Mouse (Mus musculus) heart, embryonic 16.5 days (tissue): ENCODE data around the gene Myh3. TPM values are rescaled to one million over a fixed set of nuclear protein-coding genes. Genes with fewer than 3 reads are reported as not detected.

Source experiments
- ATAC-seq: fragments of 200-750 bp; cut with Nextera tagmentation; replicated peaks from 2 replicates; pipeline ENCODE4 v1.8.0; 2017; ENCODE audit warnings: moderate number of reproducible peaks; ENCODE audit not compliant: insufficient read depth, low FRiP score; ENCODE audit errors: extremely low read depth
- H3K27ac ChIP-seq: fragments of 300-500 bp; sonication (generic); 2 replicates; pipeline ENCODE4 v1.5.1; 2014; ENCODE audit warnings: mild to moderate bottlenecking, low read length, control low read depth, moderate library complexity
- H3K27me3 ChIP-seq: fragments of 300-500 bp; sonication (generic); 2 replicates; pipeline ENCODE4 v1.6.1; 2014; ENCODE audit warnings: low read length, mixed read lengths; ENCODE audit not compliant: control insufficient read depth, insufficient read depth
- H3K36me3 ChIP-seq: fragments of 300-500 bp; sonication (generic); 2 replicates; pipeline ENCODE4 v1.6.1; 2014; ENCODE audit not compliant: control insufficient read depth, insufficient read depth
- H3K4me1 ChIP-seq: fragments of 300-500 bp; sonication (generic); 2 replicates; pipeline ENCODE4 v1.6.1; 2014; ENCODE audit warnings: low read length, mixed read lengths; ENCODE audit not compliant: control insufficient read depth, insufficient read depth
- H3K4me2 ChIP-seq: fragments of 300-500 bp; sonication (generic); 2 replicates; pipeline ENCODE4 v1.6.1; 2014; ENCODE audit warnings: low read depth, mild to moderate bottlenecking, control low read depth, low read length
- H3K4me3 ChIP-seq: fragments of 300-500 bp; sonication (generic); 2 replicates; pipeline ENCODE4 v1.5.1; 2014; ENCODE audit warnings: mild to moderate bottlenecking, control low read depth, low read length
- H3K9ac ChIP-seq: fragments of 300-500 bp; sonication (generic); 2 replicates; pipeline ENCODE4 v1.6.1; 2014; ENCODE audit warnings: low read length, control low read depth
- H3K9me3 ChIP-seq: fragments of 300-500 bp; sonication (generic); replicated peaks from 2 replicates; pipeline ENCODE4 v1.6.1; 2016; ENCODE audit warnings: low read length; ENCODE audit not compliant: control insufficient read depth
- WGBS: fragments of 180-500 bp; shearing (Covaris S2); extraction: QIAGEN DNeasy Blood & Tissue Kit; methylation state at CpG from one replicate; pipeline ENCODE4 v1.1.7; 2014; 5-methylcytosine and 5-hydroxymethylcytosine counted together
- polyA plus RNA-seq: library from polyadenylated mRNA; unstranded; fragments of >200 nt; fragmentation: Nextera tagmentation; extraction: Ambion mirVana; gene quantifications from 2 replicates; pipeline ENCODE4 v1.2.1, GENCODE M21; 2015

Myh3 gene
- polyA plus RNA-seq, 1 experiment from 2014 or later: 4.5 TPM

- no peak for ATAC-seq
These were observed 15.6 kb downstream of the Myh3 start for GRCm38 (mm10) chr11:67093652-67094051.

GRCm38 (mm10) chr11:67094470-67094869, 16.4 kb downstream of the Myh3 start:
- Histone ChIP-seq H3K9me3 (no peaks in the 10 kb centered on the region), H3K9ac (no peak overlapping the region), H3K4me1 (no peaks in the 10 kb centered on the region), H3K4me2 (no peak overlapping the region), H3K4me3 (no peak overlapping the region), H3K27ac (no peak overlapping the region), H3K27me3 (peaks cover 9% of the 10 kb centered on the region), H3K36me3 (no peaks in the 10 kb centered on the region)
- ATAC-seq: no peak
- 56% methylated on average over 29 of the region's 29 CpGs for WGBS

More at GRCm38 (mm10) chr11:67093652-67094051, 15.6 kb downstream of the Myh3 start:
- Histone ChIP-seq H3K4me2 (no peak overlapping the region), H3K27ac (no peak overlapping the region), H3K9ac (no peak overlapping the region), H3K4me3 (no peak overlapping the region), H3K4me1 (no peaks in the 10 kb centered on the region), H3K27me3 (peaks cover 8% of the 10 kb centered on the region), H3K9me3 (no peaks in the 10 kb centered on the region), H3K36me3 (no peaks in the 10 kb centered on the region)
- WGBS: 94% methylated on average over 5 of the region's 5 CpGs

- ATAC-seq: no peak
- no peak overlapping the region for H3K27ac ChIP-seq
- H3K4me1 ChIP-seq: no peaks in the 10 kb centered on the region
- no peak overlapping the region for H3K4me2 ChIP-seq
- 85% methylated on average over 10 of the region's 10 CpGs for WGBS
- no peaks in the 10 kb centered on the region for H3K36me3 ChIP-seq
- H3K4me3 ChIP-seq: no peak overlapping the region
- H3K9me3 ChIP-seq: no peaks in the 10 kb centered on the region
- H3K9ac ChIP-seq: no peak overlapping the region
- H3K27me3 ChIP-seq: peaks cover 11% of the 10 kb centered on the region
These were observed 19.6 kb downstream of the Myh3 start for GRCm38 (mm10) chr11:67097709-67098108.

- ATAC-seq: no peak
- H3K4me3 ChIP-seq: no peak overlapping the region
- no peaks in the 10 kb centered on the region for H3K9me3 ChIP-seq
- no peak overlapping the region for H3K9ac ChIP-seq
- H3K27ac ChIP-seq: no peak overlapping the region
- H3K4me2 ChIP-seq: no peak overlapping the region
- H3K4me1 ChIP-seq: no peaks in the 10 kb centered on the region
- peaks cover 11% of the 10 kb centered on the region for H3K27me3 ChIP-seq
- no peaks in the 10 kb centered on the region for H3K36me3 ChIP-seq
- WGBS: 76% methylated on average over 11 of the region's 11 CpGs
These were observed 20.3 kb downstream of the Myh3 start for GRCm38 (mm10) chr11:67098427-67098826.

- no peaks in the 10 kb centered on the region for H3K9me3 ChIP-seq
- no peak overlapping the region for H3K27ac ChIP-seq
- no peak overlapping the region for H3K4me2 ChIP-seq
- no peak overlapping the region for H3K4me3 ChIP-seq
- H3K4me1 ChIP-seq: no peaks in the 10 kb centered on the region
- no peak for ATAC-seq
- H3K36me3 ChIP-seq: no peaks in the 10 kb centered on the region
- H3K9ac ChIP-seq: no peak overlapping the region
- 90% methylated on average over 16 of the region's 16 CpGs for WGBS
- H3K27me3 ChIP-seq: peaks cover 8% of the 10 kb centered on the region
These were observed 21.1 kb downstream of the Myh3 start for GRCm38 (mm10) chr11:67099241-67099640.

- H3K27me3 ChIP-seq: peaks cover 5% of the 10 kb centered on the region
- no peak overlapping the region for H3K4me2 ChIP-seq
- 28% methylated on average over 6 of the region's 6 CpGs for WGBS
- no peaks in the 10 kb centered on the region for H3K36me3 ChIP-seq
- H3K4me3 ChIP-seq: no peak overlapping the region
- H3K9me3 ChIP-seq: no peaks in the 10 kb centered on the region
- peaks cover 6% of the 10 kb centered on the region; the same call in 1 of the 2 replicates for H3K4me1 ChIP-seq
- H3K27ac ChIP-seq: no peak overlapping the region
- no peak overlapping the region for H3K9ac ChIP-seq
- no peak for ATAC-seq
These were observed 22.1 kb downstream of the Myh3 start for GRCm38 (mm10) chr11:67100169-67100568.

GRCm38 (mm10) chr11:67101713-67102112, 23.6 kb downstream of the Myh3 start:
- 23% methylated on average over 8 of the region's 8 CpGs for WGBS
- Histone ChIP-seq H3K27ac (no peak overlapping the region), H3K27me3 (peaks cover 3% of the 10 kb centered on the region; the same call in 1 of the 2 replicates), H3K9ac (no peak overlapping the region), H3K36me3 (no peaks in the 10 kb centered on the region), H3K9me3 (no peaks in the 10 kb centered on the region), H3K4me3 (no peak overlapping the region), H3K4me2 (no peak overlapping the region), H3K4me1 (peaks cover 8% of the 10 kb centered on the region; the same call in 1 of the 2 replicates)
- no peak for ATAC-seq

- no peak for ATAC-seq
- Histone ChIP-seq H3K4me1 (peaks cover 8% of the 10 kb centered on the region; the same call in 1 of the 2 replicates), H3K9me3 (no peaks in the 10 kb centered on the region), H3K9ac (no peak overlapping the region), H3K4me2 (no peak overlapping the region), H3K27me3 (peaks cover 3% of the 10 kb centered on the region; the same call in 1 of the 2 replicates), H3K36me3 (no peaks in the 10 kb centered on the region), H3K4me3 (no peak overlapping the region), H3K27ac (no peak overlapping the region)
- 77% methylated on average over 9 of the region's 9 CpGs for WGBS
These were observed 25.2 kb downstream of the Myh3 start for GRCm38 (mm10) chr11:67103256-67103655.

GRCm38 (mm10) chr11:67104242-67104641, 26.1 kb downstream of the Myh3 start:
- ATAC-seq: no peak
- Histone ChIP-seq H3K4me3 (no peak overlapping the region), H3K9ac (no peak overlapping the region; the same call in 1 of the 2 replicates), H3K27ac (peak overlapping the region; percentile 62), H3K9me3 (no peaks in the 10 kb centered on the region), H3K36me3 (no peaks in the 10 kb centered on the region), H3K4me2 (no peak overlapping the region), H3K4me1 (peaks cover 8% of the 10 kb centered on the region; the same call in 1 of the 2 replicates), H3K27me3 (peaks cover 3% of the 10 kb centered on the region; the same call in 1 of the 2 replicates)
- 58% methylated on average over 1 of the region's 1 CpGs for WGBS
